Mouse (Mus musculus) cerebellum, adult 11 months (tissue): ENCODE measurements around the gene Anapc11.
"Not testable (repeated sequence)": the region's sequence is repeated elsewhere in the genome, so short reads cannot be mapped to it uniquely, and the experiment has no call there.

Source experiments
- DNase-seq: peaks from one replicate; pipeline ENCODE4 v3.0.0; 2022

The Anapc11 gene

DNA sequence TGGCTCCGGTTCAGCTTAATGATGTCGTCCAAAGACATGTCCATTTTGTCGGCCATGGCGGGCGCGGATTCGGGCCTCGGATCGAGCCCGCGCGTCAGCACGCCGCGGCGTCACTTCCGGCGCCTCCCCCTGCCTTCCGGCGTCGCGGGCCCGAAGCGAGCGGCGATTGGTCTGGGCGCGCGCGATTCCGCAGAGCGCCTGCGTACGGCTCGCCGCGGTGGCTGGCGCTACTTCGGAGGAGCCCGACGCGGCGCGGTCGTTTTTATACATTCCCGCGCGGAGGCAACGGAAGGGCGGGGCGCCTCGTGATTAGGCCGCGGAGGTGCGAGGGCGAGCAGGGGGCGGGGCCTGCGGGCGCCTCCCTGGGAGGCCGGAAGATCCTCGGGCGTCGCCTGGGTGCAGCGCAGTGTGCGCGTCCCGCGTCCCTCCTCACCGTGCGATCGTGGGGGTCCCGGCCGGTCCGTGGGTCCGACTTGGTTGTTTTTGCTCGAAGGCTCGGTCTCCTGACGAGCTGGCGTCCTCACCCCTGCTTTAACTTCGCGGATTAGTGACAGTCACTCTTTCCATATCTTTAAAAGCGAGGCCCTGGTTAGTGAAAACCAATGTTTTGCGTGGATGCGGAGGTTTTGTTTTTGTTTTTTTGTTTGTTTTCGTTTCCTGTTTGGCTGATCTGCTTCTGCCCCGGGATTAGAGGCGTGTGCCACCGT, at the start of gene Anapc11, which contains the start of gene Alyref:
TSS of gene Anapc11 (plus strand) at position 139 of the 707 bp plus-strand sequence.
TSS of gene Alyref (minus strand) at position 83 of the 707 bp plus-strand sequence.
- peak; percentile 90 for DNase-seq

DNA sequence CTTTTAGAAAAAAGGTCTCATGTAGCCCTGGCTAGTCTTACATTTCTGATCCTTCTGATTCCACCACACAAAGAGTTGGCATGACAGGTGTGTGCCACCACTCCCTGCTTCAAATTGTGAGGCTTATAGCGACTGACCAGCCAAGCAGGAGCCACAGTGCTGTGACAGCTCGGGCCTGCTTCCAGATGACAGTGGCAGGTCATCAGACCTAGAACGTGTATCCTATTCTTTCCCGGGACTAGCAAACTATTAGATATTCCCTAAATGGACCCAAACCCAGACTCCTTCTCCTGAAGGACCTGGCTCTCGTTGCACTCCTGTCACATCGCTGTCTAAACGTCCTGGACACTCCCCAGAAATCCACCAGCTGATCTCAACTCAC, 49.4 kb upstream of the Anapc11 start:
- DNase-seq, result no peak

DNA sequence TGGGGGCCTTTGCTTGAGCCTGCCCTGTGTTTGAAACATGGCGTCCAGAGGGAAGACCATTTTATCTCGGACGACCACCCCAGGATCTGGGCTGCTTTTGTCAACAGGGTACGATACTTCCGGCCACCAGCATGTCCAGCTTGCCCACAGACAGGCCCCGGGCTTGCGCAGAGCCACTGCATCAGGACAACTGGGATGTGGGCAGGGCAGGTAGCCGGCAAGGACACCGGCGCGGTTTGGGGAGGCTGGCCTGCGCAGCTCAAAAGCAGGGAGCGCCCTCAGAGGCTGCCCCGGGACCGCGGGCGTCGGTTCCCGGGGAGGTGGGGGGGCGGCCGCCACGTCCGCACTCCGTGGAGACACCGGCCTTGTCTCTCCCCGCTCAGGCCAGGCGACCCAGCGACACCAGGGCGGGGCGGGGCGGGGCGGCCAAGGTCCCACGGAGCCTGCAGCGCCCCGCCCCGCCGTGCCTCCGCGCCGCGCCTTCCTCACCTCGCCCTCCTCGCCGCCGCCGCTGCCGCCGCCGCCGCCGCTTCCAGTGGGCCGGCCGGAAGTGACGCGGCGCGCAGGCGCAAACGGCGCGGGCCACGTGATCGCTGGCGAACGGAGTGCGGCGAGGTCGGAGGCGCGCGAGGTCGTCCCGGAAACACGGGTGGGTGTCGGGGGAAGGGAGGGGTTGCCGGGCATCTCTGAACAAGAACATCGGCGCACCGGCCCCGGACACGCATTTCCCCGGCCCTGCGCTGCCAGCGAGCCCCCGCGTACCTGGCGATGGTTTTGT, 48.9 kb upstream of the Anapc11 start, which contains the start of gene Mcrip1:
TSS of gene Mcrip1 (minus strand) at position 560 of the 778 bp plus-strand sequence.
- DNase-seq, result peak; percentile 90

DNA sequence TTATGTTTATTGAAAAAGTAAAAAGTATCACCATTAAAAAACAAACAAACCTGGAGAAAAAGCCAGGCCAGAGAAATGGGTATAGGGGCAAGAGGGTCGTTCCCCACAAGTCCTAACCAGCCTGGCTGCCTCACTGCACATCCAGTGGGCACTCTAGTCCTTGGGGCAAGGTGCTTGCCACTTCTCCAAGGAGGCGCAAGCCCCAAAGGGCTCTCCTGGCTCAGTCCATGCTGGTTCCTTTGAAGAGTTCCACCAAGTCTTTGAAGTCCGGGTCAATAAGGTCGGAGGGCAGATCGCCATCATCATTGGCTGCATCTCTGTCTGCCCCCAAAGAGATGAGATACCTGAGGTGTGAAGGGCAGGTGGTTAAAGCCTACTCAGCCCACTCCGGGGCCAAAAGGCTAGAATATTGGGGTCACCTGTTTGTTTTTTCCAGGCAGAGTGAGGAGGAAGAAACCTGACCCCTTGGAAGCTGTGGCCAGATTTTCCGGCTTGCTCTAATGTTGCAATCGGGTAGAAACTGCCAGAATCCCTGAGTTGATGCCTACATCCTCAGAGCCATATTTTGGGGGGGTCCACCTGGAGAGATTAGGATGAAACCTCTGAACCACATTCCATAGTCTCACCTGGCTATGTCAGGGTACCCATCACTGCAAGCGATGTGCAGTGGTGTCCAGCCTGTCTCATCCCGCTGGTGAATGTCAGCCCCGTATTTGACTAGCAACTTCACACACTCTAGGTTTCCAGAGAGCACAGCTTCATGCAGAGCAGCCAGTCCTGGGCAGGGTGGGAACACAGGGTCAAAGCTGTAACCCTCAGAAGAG, 48.0 kb upstream of the Anapc11 start:
- no peak for DNase-seq

- DNase-seq, result no peak
Measured at GRCm38 (mm10) chr11:120550810-120551440, 47.3 kb upstream of the Anapc11 start, which contains the start of gene Ppp1r27. Gene Ppp1r27 (minus strand): TSS chr11:120551132.

- DNase-seq, result no peak
Measured at GRCm38 (mm10) chr11:120552736-120553135, 45.5 kb upstream of the Anapc11 start.

GRCm38 (mm10) chr11:120554834-120555233, 43.4 kb upstream of the Anapc11 start:
- DNase-seq, result no peak

- DNase-seq, result no peak
Measured at GRCm38 (mm10) chr11:120555260-120555659, 43.0 kb upstream of the Anapc11 start.

GRCm38 (mm10) chr11:120558843-120559242, 39.4 kb upstream of the Anapc11 start:
- DNase-seq, result not testable (repeated sequence)

GRCm38 (mm10) chr11:120560952-120561728, 37.1 kb upstream of the Anapc11 start:
- no peak for DNase-seq

GRCm38 (mm10) chr11:120562949-120563348, 35.3 kb upstream of the Anapc11 start:
- DNase-seq, result no peak

- DNase-seq, result no peak
Measured at GRCm38 (mm10) chr11:120565114-120565513, 33.1 kb upstream of the Anapc11 start.

- DNase-seq, result no peak
Measured at GRCm38 (mm10) chr11:120568324-120568723, 29.9 kb upstream of the Anapc11 start.

DNA sequence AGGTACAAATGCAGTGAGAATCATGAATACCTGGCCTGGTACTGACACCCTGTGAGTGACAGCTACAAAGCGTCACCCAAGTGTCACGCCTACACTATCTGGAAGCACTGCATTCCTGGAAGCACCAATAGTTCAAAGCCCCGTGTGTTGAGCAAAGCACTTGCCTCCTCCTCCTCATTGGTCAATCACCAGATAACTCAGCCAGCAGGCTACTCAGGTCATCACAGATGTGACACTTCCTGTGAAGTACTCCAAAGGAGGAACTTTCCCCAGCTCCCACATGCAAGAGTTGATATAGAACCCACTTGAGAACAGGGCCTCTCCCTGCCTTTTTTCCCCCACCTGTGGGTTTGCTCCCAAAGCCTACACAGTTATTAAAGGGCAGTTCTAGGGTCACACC, 27.1 kb upstream of the Anapc11 start:
- no peak for DNase-seq

GRCm38 (mm10) chr11:120571754-120572416, 26.3 kb upstream of the Anapc11 start:
- no peak for DNase-seq

DNA sequence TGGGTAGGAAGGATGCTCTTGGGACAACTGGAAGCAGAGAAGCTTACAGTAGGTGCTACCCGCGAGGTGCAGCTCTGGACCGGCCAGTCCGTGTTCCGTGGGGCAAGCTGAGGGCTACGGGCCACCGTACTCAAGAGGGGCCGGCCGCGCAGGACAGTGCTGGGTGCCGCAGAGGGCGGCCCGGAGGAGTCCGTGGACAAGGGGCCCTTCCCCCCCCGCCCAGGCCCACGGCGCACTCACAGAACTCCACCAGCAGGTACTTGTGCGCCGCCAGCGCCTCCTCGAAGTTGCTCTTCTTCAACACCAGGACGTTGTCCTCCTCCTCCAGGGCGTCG, 25.8 kb upstream of the Anapc11 start:
- no peak for DNase-seq

DNA sequence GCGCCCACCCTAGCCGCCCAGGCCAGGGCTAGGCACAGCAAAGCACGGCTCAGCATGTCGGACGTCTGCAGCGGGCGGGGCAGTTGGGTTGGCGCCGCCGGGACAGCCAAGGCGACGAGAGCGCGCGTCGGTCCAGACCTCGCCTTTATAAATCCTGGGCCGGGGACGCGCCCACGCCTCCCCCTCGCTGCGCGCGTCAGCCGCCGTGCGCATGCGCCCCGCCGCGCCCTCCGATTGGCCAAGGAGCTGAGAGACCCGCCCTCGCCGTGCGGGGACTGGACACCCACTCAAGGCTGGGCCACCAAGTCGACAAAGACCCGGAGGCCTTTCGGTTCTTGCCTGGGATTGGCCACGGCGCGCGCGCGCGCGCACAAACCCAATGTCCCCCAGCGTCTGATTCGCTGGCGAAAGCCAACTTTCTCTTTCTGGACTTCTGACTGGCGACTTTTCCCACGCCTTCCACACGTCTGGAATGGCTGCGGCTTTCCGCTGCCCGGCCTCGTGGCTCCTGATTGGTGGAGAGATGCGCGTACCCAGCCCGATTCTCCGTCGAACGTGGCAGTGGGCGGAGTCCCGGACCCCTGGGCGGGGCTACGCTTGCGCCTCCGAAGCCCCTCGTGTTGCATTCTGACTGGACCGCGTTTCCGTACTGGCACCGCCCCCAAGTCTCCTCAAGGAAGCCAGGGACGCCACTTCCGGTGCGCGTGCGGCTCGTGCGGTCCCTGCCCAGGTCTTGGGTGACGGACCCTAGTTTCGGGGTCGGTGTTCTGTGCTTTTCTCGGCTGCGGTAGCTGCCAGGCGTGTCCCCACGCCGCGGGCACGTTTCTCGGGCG, 25.3 kb upstream of the Anapc11 start, which contains the start of gene P4hb:
TSS of gene P4hb (minus strand) at position 502 of the 833 bp plus-strand sequence.
- DNase-seq, result peak; percentile 100

- DNase-seq, result no peak
Measured at GRCm38 (mm10) chr11:120573585-120574277, 24.5 kb upstream of the Anapc11 start.

GRCm38 (mm10) chr11:120574278-120574600, 24.0 kb upstream of the Anapc11 start:
- no peak for DNase-seq

DNA sequence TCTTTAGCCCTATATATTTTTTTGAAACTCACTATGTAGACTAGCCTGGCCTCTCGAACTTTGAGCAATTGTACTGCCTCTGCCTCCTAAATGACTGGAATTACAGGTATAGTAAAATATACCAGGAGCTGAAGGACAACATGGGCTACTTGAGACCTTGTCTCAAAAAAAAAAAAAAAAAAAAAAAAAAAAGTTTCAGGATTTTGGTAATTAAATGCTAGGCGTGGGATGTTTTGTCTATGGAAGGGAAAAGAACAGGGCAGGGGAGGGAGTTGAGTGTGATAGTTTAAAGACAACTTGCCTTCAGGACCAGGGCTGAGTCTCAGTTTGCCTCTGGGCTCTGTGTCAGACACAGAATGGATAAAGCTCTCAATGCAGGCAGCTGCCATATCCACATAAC, 23.2 kb upstream of the Anapc11 start:
- no peak for DNase-seq
